Mouse (Mus musculus) erythroblast, embryonic 14.5 days (primary cell): Measurements from ENCODE around the gene Crhr1.

ENCODE experiments used
- GATA1 ChIP-seq: IDR thresholded peaks from 2 replicates; pipeline ENCODE4 v1.6.1; 2012; ENCODE audit warnings: low read length, inconsistent platforms, mixed read lengths
- TAL1 ChIP-seq: IDR thresholded peaks from 3 replicates; pipeline ENCODE4 v1.6.1; 2012; ENCODE audit warnings: low read length, inconsistent platforms, mixed read lengths

GRCm38 (mm10) chr11:104186135-104186836 is 53.6 kb downstream of the Crhr1 start, which contains the start of gene Sppl2c:
- TF ChIP-seq GATA1 (no peak), TAL1 (no peak)
